Mouse (Mus musculus): ENCODE results near the gene Ccdc96. TPM values are rescaled to one million over a fixed set of nuclear protein-coding genes. Genes with fewer than 3 reads are reported as not detected.

The Ccdc96 gene
- polyA plus RNA-seq, 1 experiment from 2014 or later = 0.07 TPM

DNA sequence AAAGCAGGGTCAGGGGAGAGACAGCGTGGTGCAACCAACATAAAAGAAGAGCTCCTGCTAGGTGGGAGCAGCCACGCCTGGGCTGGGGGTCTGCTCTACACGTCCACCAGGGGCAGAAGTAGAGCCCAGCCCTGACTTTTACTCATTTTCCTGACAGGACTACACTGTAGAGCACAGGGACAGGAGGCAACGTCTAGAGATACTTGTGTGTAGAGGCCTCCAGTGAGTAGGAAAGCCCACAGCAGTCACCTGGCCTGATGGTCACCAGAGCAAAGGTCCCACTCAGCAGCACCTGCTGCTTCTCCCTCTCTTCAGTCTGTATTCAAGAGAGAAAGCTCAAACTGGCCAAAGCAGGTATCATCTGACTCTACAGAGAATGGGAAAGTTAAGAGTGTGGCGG, 21.3 kb downstream of the Ccdc96 start:
- H3K4me2 ChIP-seq = no peak overlapping the region
- no peaks in the 10 kb centered on the region for H3K9me3 ChIP-seq (replicated peaks)
- H3K4me3 ChIP-seq (replicated peaks) = no peak overlapping the region
- ATAC-seq (ENCODE audit: insufficient read depth) = no peak
- H3K4me1 ChIP-seq (replicated peaks) = no peaks in the 10 kb centered on the region
- 66% methylated on average over 5 of the region's 5 CpGs for WGBS (ENCODE audit: insufficient replicate concordance)
- peaks cover 63% of the 10 kb centered on the region; the same call in 1 of the 2 replicates for H3K36me3 ChIP-seq (replicated peaks)
- H3K9ac ChIP-seq = no peak overlapping the region
- no peaks in the 10 kb centered on the region for H3K27me3 ChIP-seq
- H3K27ac ChIP-seq (replicated peaks) = no peak overlapping the region

GRCm38 (mm10) chr5:36508351-36508750, 24.0 kb downstream of the Ccdc96 start:
- peaks cover 71% of the 10 kb centered on the region for H3K36me3 ChIP-seq (replicated peaks)

GRCm38 (mm10) chr5:36510956-36511355, 26.6 kb downstream of the Ccdc96 start:
- no peaks in the 10 kb centered on the region for H3K9me3 ChIP-seq (replicated peaks)
- ATAC-seq (ENCODE audit: insufficient read depth) = no peak
- no peak overlapping the region for H3K27ac ChIP-seq (replicated peaks)
- H3K27me3 ChIP-seq = no peaks in the 10 kb centered on the region
- H3K4me3 ChIP-seq (replicated peaks) = no peak overlapping the region
- H3K36me3 ChIP-seq (replicated peaks) = peaks cover 58% of the 10 kb centered on the region
- no peak overlapping the region for H3K9ac ChIP-seq
- H3K4me1 ChIP-seq (replicated peaks) = no peaks in the 10 kb centered on the region
- H3K4me2 ChIP-seq = no peak overlapping the region
- WGBS (ENCODE audit: insufficient replicate concordance) = 83% methylated on average over 2 of the region's 2 CpGs

More at GRCm38 (mm10) chr5:36508351-36508750, 24.0 kb downstream of the Ccdc96 start:
- no peak overlapping the region for H3K4me3 ChIP-seq (replicated peaks)
- no peaks in the 10 kb centered on the region for H3K27me3 ChIP-seq
- no peak for ATAC-seq (ENCODE audit: insufficient read depth)
- H3K27ac ChIP-seq (replicated peaks) = no peak overlapping the region
- H3K4me2 ChIP-seq = no peak overlapping the region
- H3K4me1 ChIP-seq (replicated peaks) = no peaks in the 10 kb centered on the region
- H3K9ac ChIP-seq = no peak overlapping the region
- 81% methylated on average over 10 of the region's 10 CpGs for whole genome bisulfite sequencing (ENCODE audit: insufficient replicate concordance)
- H3K9me3 ChIP-seq (replicated peaks) = no peaks in the 10 kb centered on the region

- no peaks in the 10 kb centered on the region for H3K27me3 ChIP-seq
- 65% methylated on average over 1 of the region's 1 CpGs for WGBS (ENCODE audit: insufficient replicate concordance)
- no peaks in the 10 kb centered on the region for H3K4me1 ChIP-seq (replicated peaks)
- ATAC-seq (ENCODE audit: insufficient read depth) = no peak
- H3K9me3 ChIP-seq (replicated peaks) = no peaks in the 10 kb centered on the region
- H3K4me2 ChIP-seq = no peak overlapping the region
- H3K27ac ChIP-seq (replicated peaks) = no peak overlapping the region
- no peak overlapping the region for H3K4me3 ChIP-seq (replicated peaks)
- H3K36me3 ChIP-seq (replicated peaks) = peaks cover 57% of the 10 kb centered on the region
- no peak overlapping the region for H3K9ac ChIP-seq
Measured at GRCm38 (mm10) chr5:36515126-36515525, 30.7 kb downstream of the Ccdc96 start.

- H3K9me3 ChIP-seq (replicated peaks) = no peaks in the 10 kb centered on the region
- no peak for ATAC-seq (ENCODE audit: insufficient read depth)
- no peaks in the 10 kb centered on the region for H3K27me3 ChIP-seq
- H3K9ac ChIP-seq = no peak overlapping the region
- H3K4me1 ChIP-seq (replicated peaks) = no peaks in the 10 kb centered on the region
- WGBS (ENCODE audit: insufficient replicate concordance) = 65% methylated on average over 5 of the region's 5 CpGs
- peaks cover 55% of the 10 kb centered on the region for H3K36me3 ChIP-seq (replicated peaks)
- no peak overlapping the region for H3K27ac ChIP-seq (replicated peaks)
- H3K4me2 ChIP-seq = no peak overlapping the region
- H3K4me3 ChIP-seq (replicated peaks) = no peak overlapping the region
Measured at GRCm38 (mm10) chr5:36515558-36515957, 31.2 kb downstream of the Ccdc96 start.

GRCm38 (mm10) chr5:36517596-36517995, 33.2 kb downstream of the Ccdc96 start:
- peaks cover 53% of the 10 kb centered on the region for H3K36me3 ChIP-seq (replicated peaks)
- H3K4me3 ChIP-seq (replicated peaks) = no peak overlapping the region
- no peaks in the 10 kb centered on the region for H3K9me3 ChIP-seq (replicated peaks)
- no peak overlapping the region for H3K27ac ChIP-seq (replicated peaks)
- 72% methylated on average over 3 of the region's 3 CpGs for WGBS (ENCODE audit: insufficient replicate concordance)
- ATAC-seq (ENCODE audit: insufficient read depth) = no peak
- H3K4me1 ChIP-seq (replicated peaks) = no peaks in the 10 kb centered on the region
- no peaks in the 10 kb centered on the region for H3K27me3 ChIP-seq
- no peak overlapping the region for H3K9ac ChIP-seq
- no peak overlapping the region for H3K4me2 ChIP-seq

DNA sequence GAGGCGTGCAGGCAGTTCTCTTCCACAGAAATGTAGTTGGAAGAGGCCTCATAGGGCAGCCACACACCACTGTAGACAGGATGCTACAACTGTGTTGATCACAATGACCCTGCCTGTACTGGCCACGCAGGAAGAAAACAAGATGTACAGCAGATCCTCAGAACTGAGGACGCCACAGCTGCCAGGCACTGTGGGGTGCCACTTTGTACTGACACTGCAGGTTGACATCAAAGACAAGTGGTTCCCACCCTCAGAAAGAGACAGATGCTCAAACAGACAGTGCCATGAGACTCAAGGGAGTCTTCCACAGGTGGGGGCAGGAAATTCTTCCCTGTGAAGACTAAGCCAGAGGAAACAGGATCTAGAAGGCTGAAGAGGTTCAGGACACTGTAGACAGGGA, 35.4 kb downstream of the Ccdc96 start:
- 72% methylated on average over 3 of the region's 3 CpGs for WGBS (ENCODE audit: insufficient replicate concordance)
- peaks cover 41% of the 10 kb centered on the region for H3K36me3 ChIP-seq (replicated peaks)

GRCm38 (mm10) chr5:36522782-36523181, 38.4 kb downstream of the Ccdc96 start:
- no peaks in the 10 kb centered on the region for H3K27me3 ChIP-seq
- no peaks in the 10 kb centered on the region for H3K9me3 ChIP-seq (replicated peaks)
- no peak for ATAC-seq (ENCODE audit: insufficient read depth)
- peaks cover 18% of the 10 kb centered on the region; the same call in 1 of the 2 replicates for H3K4me1 ChIP-seq (replicated peaks)
- H3K4me2 ChIP-seq = no peak overlapping the region
- H3K9ac ChIP-seq = no peak overlapping the region
- 34% methylated on average over 2 of the region's 2 CpGs for WGBS (ENCODE audit: insufficient replicate concordance)
- peaks cover 34% of the 10 kb centered on the region for H3K36me3 ChIP-seq (replicated peaks)
- H3K27ac ChIP-seq (replicated peaks) = no peak overlapping the region
- H3K4me3 ChIP-seq (replicated peaks) = no peak overlapping the region

More for the DNA sequence above, 35.4 kb downstream of the Ccdc96 start:
- peaks cover 8% of the 10 kb centered on the region; the same call in 1 of the 2 replicates for H3K4me1 ChIP-seq (replicated peaks)
- H3K9me3 ChIP-seq (replicated peaks) = no peaks in the 10 kb centered on the region
- H3K27me3 ChIP-seq = no peaks in the 10 kb centered on the region
- no peak overlapping the region for H3K9ac ChIP-seq
- ATAC-seq (ENCODE audit: insufficient read depth) = no peak
- H3K4me3 ChIP-seq (replicated peaks) = no peak overlapping the region
- no peak overlapping the region for H3K4me2 ChIP-seq
- no peak overlapping the region for H3K27ac ChIP-seq (replicated peaks)

- Histone ChIP-seq H3K4me1 (replicated peaks) (peaks cover 20% of the 10 kb centered on the region; the same call in 1 of the 2 replicates), H3K36me3 (replicated peaks) (peaks cover 30% of the 10 kb centered on the region), H3K4me3 (replicated peaks) (no peak overlapping the region), H3K4me2 (no peak overlapping the region), H3K27ac (replicated peaks) (no peak overlapping the region), H3K9ac (no peak overlapping the region), H3K27me3 (no peaks in the 10 kb centered on the region), H3K9me3 (replicated peaks) (no peaks in the 10 kb centered on the region)
- 36% methylated on average over 5 of the region's 5 CpGs for WGBS (ENCODE audit: insufficient replicate concordance)
- no peak; the same call in 1 of the 2 replicates for ATAC-seq (ENCODE audit: insufficient read depth)
Measured at GRCm38 (mm10) chr5:36523219-36523703, 38.9 kb downstream of the Ccdc96 start.

DNA sequence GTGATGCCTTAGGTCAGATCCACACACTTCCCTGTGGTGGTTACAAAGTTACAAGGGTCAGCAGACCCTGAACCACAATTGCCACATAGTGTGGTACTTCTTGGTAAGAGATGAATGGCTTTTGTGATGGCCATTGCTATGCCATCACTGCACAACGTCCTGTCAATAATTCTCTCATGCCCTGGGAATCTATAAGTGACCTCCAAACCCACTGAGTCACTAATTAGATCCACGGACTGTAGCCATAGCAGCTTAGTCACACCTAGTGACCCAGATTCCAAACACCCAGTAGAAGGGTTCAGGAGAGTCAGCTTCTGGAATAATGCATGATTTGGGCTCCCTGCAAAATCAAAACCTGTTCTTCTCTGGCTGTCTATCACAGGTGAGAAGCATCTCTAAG, 40.8 kb downstream of the Ccdc96 start:
- no peaks in the 10 kb centered on the region for H3K9me3 ChIP-seq (replicated peaks)
- no peak overlapping the region for H3K9ac ChIP-seq
- no peak overlapping the region for H3K27ac ChIP-seq (replicated peaks)
- peaks cover 38% of the 10 kb centered on the region for H3K4me1 ChIP-seq (replicated peaks)
- no peak for ATAC-seq (ENCODE audit: insufficient read depth)
- peaks cover 11% of the 10 kb centered on the region; the same call in 1 of the 2 replicates for H3K36me3 ChIP-seq (replicated peaks)
- no peaks in the 10 kb centered on the region for H3K27me3 ChIP-seq
- H3K4me3 ChIP-seq (replicated peaks) = no peak overlapping the region
- no peak overlapping the region for H3K4me2 ChIP-seq
- whole genome bisulfite sequencing (ENCODE audit: insufficient replicate concordance) = 49% methylated on average over 2 of the region's 2 CpGs

GRCm38 (mm10) chr5:36526274-36526673, 41.9 kb downstream of the Ccdc96 start:
- H3K4me3 ChIP-seq (replicated peaks) = no peak overlapping the region
- no peaks in the 10 kb centered on the region for H3K9me3 ChIP-seq (replicated peaks)
- no peaks in the 10 kb centered on the region for H3K27me3 ChIP-seq
- no peak overlapping the region for H3K27ac ChIP-seq (replicated peaks)
- peaks cover 49% of the 10 kb centered on the region for H3K4me1 ChIP-seq (replicated peaks)
- H3K9ac ChIP-seq = no peak overlapping the region
- ATAC-seq (ENCODE audit: insufficient read depth) = no peak
- WGBS (ENCODE audit: insufficient replicate concordance) = 63% methylated on average over 5 of the region's 5 CpGs
- H3K4me2 ChIP-seq = no peak overlapping the region
- H3K36me3 ChIP-seq (replicated peaks) = peaks cover 10% of the 10 kb centered on the region; the same call in 1 of the 2 replicates

DNA sequence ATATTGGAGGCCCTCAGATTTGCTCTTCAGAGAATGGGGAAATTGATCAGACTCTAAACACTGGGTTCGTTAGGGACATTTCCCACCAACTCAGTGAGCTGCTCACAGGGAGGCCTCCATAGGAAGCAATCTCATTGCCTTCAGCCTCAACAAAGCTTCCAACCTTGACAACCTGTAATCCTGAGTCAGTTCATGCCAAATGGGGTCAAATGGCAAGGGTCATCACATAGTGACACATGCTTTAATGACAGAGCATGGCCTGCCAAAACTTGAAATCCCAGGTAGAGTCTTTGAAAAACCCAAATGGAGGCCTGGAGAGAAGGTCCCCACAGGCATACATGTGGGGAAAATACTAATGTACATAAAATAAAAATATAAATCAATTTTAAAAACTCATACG, 42.5 kb downstream of the Ccdc96 start:
- Histone ChIP-seq H3K27ac (replicated peaks) (no peak overlapping the region), H3K27me3 (no peaks in the 10 kb centered on the region), H3K9me3 (replicated peaks) (no peaks in the 10 kb centered on the region), H3K36me3 (replicated peaks) (peaks cover 9% of the 10 kb centered on the region; the same call in 1 of the 2 replicates), H3K9ac (no peak overlapping the region), H3K4me1 (replicated peaks) (peaks cover 53% of the 10 kb centered on the region), H3K4me3 (replicated peaks) (no peak overlapping the region), H3K4me2 (no peak overlapping the region)
- ATAC-seq (ENCODE audit: insufficient read depth) = no peak
- WGBS (ENCODE audit: insufficient replicate concordance) = 75% methylated on average over 2 of the region's 2 CpGs
